Mouse (Mus musculus): ENCODE measurements around the gene Maats1.

Maats1 gene

GRCm38 (mm10) chr16:38294685-38295348 is 47.1 kb downstream of the Maats1 start, which contains the start of gene Nr1i2:
Gene Nr1i2, minus strand, starts transcription at chr16:38294824.
- no peak for DNase-seq (ENCODE audit: low read depth)

GRCm38 (mm10) chr16:38290151-38290550 is 51.8 kb downstream of the Maats1 start:
- DNase-seq (ENCODE audit: low read depth), result no peak

GRCm38 (mm10) chr16:38288851-38289250 is 53.1 kb downstream of the Maats1 start:
- DNase-seq (ENCODE audit: low read depth), result no peak

- DNase-seq (ENCODE audit: low read depth), result no peak
These were observed 54.2 kb downstream of the Maats1 start for GRCm38 (mm10) chr16:38287762-38288161.

GRCm38 (mm10) chr16:38287357-38287756 is 54.6 kb downstream of the Maats1 start:
- DNase-seq (ENCODE audit: low read depth), result no peak

- DNase-seq (ENCODE audit: low read depth), result no peak
These were observed 55.4 kb downstream of the Maats1 start for GRCm38 (mm10) chr16:38286541-38286940.

- no peak for DNase-seq (ENCODE audit: low read depth)
These were observed 56.1 kb downstream of the Maats1 start for GRCm38 (mm10) chr16:38285801-38286200.

GRCm38 (mm10) chr16:38283300-38283699 is 58.6 kb downstream of the Maats1 start:
- DNase-seq (ENCODE audit: low read depth), result no peak

- DNase-seq (ENCODE audit: low read depth), result no peak
These were observed 59.3 kb downstream of the Maats1 start for GRCm38 (mm10) chr16:38282559-38283160.

GRCm38 (mm10) chr16:38280951-38281350 is 61.0 kb downstream of the Maats1 start:
- no peak for DNase-seq (ENCODE audit: low read depth)

- no peak for DNase-seq (ENCODE audit: low read depth)
These were observed 62.1 kb downstream of the Maats1 start for GRCm38 (mm10) chr16:38279794-38280193.

- no peak for DNase-seq (ENCODE audit: low read depth)
These were observed 67.2 kb downstream of the Maats1 start for GRCm38 (mm10) chr16:38274737-38275136.

- no peak for DNase-seq (ENCODE audit: low read depth)
These were observed 69.5 kb downstream of the Maats1 start for GRCm38 (mm10) chr16:38272483-38272882.

GRCm38 (mm10) chr16:38271601-38272000 is 70.3 kb downstream of the Maats1 start:
- no peak for DNase-seq (ENCODE audit: low read depth)

GRCm38 (mm10) chr16:38255927-38256326 is 86.0 kb downstream of the Maats1 start:
- no peak for DNase-seq (ENCODE audit: low read depth)

GRCm38 (mm10) chr16:38255107-38255506 is 86.8 kb downstream of the Maats1 start:
- DNase-seq (ENCODE audit: low read depth), result no peak

- DNase-seq (ENCODE audit: low read depth), result no peak
These were observed 87.9 kb downstream of the Maats1 start for GRCm38 (mm10) chr16:38254001-38254400.

GRCm38 (mm10) chr16:38250467-38250866 is 91.5 kb downstream of the Maats1 start:
- no peak for DNase-seq (ENCODE audit: low read depth)

- DNase-seq (ENCODE audit: low read depth), result no peak
These were observed 93.5 kb downstream of the Maats1 start for GRCm38 (mm10) chr16:38248331-38248961.
